Mouse (Mus musculus): ENCODE measurements at regions not wholly inside any gene's neighbourhood (a gene's known extent, or its start where the extent isn't known, plus 50 kb on each side); places are given as distances from the start of the nearest gene placed in this dataset.

GRCm38 (mm10) chr8:15487579-15487978, 441.7 kb upstream of the BB014433 start:
- no peak for DNase-seq (ENCODE audit: low spot score)

GRCm38 (mm10) chr8:15470561-15470960, 424.7 kb upstream of the BB014433 start:
- DNase-seq (ENCODE audit: low spot score) = no peak

GRCm38 (mm10) chr8:15468540-15469476, 422.9 kb upstream of the BB014433 start:
- no peak for DNase-seq (ENCODE audit: low spot score)

GRCm38 (mm10) chr8:15438546-15438945, 392.7 kb upstream of the BB014433 start:
- no peak for DNase-seq (ENCODE audit: low spot score)

- DNase-seq (ENCODE audit: low spot score) = no peak
Measured at GRCm38 (mm10) chr8:15394722-15395115, 348.8 kb upstream of the BB014433 start.

GRCm38 (mm10) chr8:15393936-15394721, 348.3 kb upstream of the BB014433 start:
- DNase-seq (ENCODE audit: low spot score) = no peak

- DNase-seq (ENCODE audit: low spot score) = no peak
Measured at GRCm38 (mm10) chr8:15392056-15392455, 346.2 kb upstream of the BB014433 start.

GRCm38 (mm10) chr8:15388791-15389190, 342.9 kb upstream of the BB014433 start:
- DNase-seq (ENCODE audit: low spot score) = no peak

GRCm38 (mm10) chr8:15367063-15367462, 321.2 kb upstream of the BB014433 start:
- DNase-seq (ENCODE audit: low spot score) = no peak

GRCm38 (mm10) chr8:15364546-15364945, 318.7 kb upstream of the BB014433 start:
- DNase-seq (ENCODE audit: low spot score) = no peak

- no peak for DNase-seq (ENCODE audit: low spot score)
Measured at GRCm38 (mm10) chr8:15344151-15344550, 298.3 kb upstream of the BB014433 start.

GRCm38 (mm10) chr8:15343616-15344015, 297.7 kb upstream of the BB014433 start:
- no peak for DNase-seq (ENCODE audit: low spot score)

GRCm38 (mm10) chr8:15334532-15334931, 288.7 kb upstream of the BB014433 start:
- no peak for DNase-seq (ENCODE audit: low spot score)

- no peak for DNase-seq (ENCODE audit: low spot score)
Measured at GRCm38 (mm10) chr8:15327312-15327711, 281.4 kb upstream of the BB014433 start.

GRCm38 (mm10) chr8:15323421-15323820, 277.5 kb upstream of the BB014433 start:
- DNase-seq (ENCODE audit: low spot score) = no peak

GRCm38 (mm10) chr8:15318082-15318816, 272.4 kb upstream of the BB014433 start:
- DNase-seq (ENCODE audit: low spot score) = no peak

- no peak for DNase-seq (ENCODE audit: low spot score)
Measured at GRCm38 (mm10) chr8:15313481-15313880, 267.6 kb upstream of the BB014433 start.

- no peak for DNase-seq (ENCODE audit: low spot score)
Measured at GRCm38 (mm10) chr8:15311509-15311908, 265.6 kb upstream of the BB014433 start.

- DNase-seq (ENCODE audit: low spot score) = no peak
Measured at GRCm38 (mm10) chr8:15311045-15311444, 265.2 kb upstream of the BB014433 start.

- DNase-seq (ENCODE audit: low spot score) = no peak
Measured at GRCm38 (mm10) chr8:15304143-15304677, 258.3 kb upstream of the BB014433 start.

GRCm38 (mm10) chr8:15273775-15274174, 227.9 kb upstream of the BB014433 start:
- DNase-seq (ENCODE audit: low spot score) = no peak

Measured in layer of hippocampus, adult 9-10 months (tissue).